Mouse (Mus musculus): Measurements from ENCODE around the gene Plpp4.
A peak's percentile ranks its signal among the peaks of the same experiment; 100 is the strongest.

Plpp4 gene

GRCm38 (mm10) chr7:129256621-129257373, at the start of gene Plpp4:
Gene Plpp4 (plus strand): TSS chr7:129257031.
- peak; percentile 25 to 38 for DNase-seq (ENCODE audit: low spot score in 2 of 2)

GRCm38 (mm10) chr7:129215926-129216543, 40.8 kb upstream of the Plpp4 start:
- DNase-seq (ENCODE audit: low spot score in 2 of 2) = no peak

- DNase-seq (ENCODE audit: low spot score in 2 of 2) = no peak
These were observed 40.2 kb upstream of the Plpp4 start for GRCm38 (mm10) chr7:129216547-129217195.

- no peak for DNase-seq (ENCODE audit: low spot score in 2 of 2)
These were observed 35.9 kb upstream of the Plpp4 start for GRCm38 (mm10) chr7:129220948-129221347.

GRCm38 (mm10) chr7:129221649-129222048, 35.2 kb upstream of the Plpp4 start:
- DNase-seq (ENCODE audit: low spot score in 2 of 2) = no peak

- DNase-seq (ENCODE audit: low spot score in 2 of 2) = no peak
These were observed 21.4 kb upstream of the Plpp4 start for GRCm38 (mm10) chr7:129235410-129235809.

GRCm38 (mm10) chr7:129235995-129236394, 20.8 kb upstream of the Plpp4 start:
- DNase-seq (ENCODE audit: low spot score in 2 of 2) = no peak

- DNase-seq (ENCODE audit: low spot score in 2 of 2) = no peak
These were observed 5.8 kb upstream of the Plpp4 start for GRCm38 (mm10) chr7:129250981-129251380.

GRCm38 (mm10) chr7:129253406-129253805, 3.4 kb upstream of the Plpp4 start:
- no peak for DNase-seq (ENCODE audit: low spot score in 2 of 2)

- DNase-seq (ENCODE audit: low spot score in 2 of 2) = no peak
These were observed 2.7 kb upstream of the Plpp4 start for GRCm38 (mm10) chr7:129254126-129254525.

GRCm38 (mm10) chr7:129255406-129255805, 1.4 kb upstream of the Plpp4 start:
- no peak for DNase-seq (ENCODE audit: low spot score in 2 of 2)

- DNase-seq (ENCODE audit: low spot score in 2 of 2) = no peak
These were observed 665 bp downstream of the Plpp4 start for GRCm38 (mm10) chr7:129257374-129258018.

GRCm38 (mm10) chr7:129258331-129258730, 1.5 kb downstream of the Plpp4 start:
- DNase-seq (ENCODE audit: low spot score in 2 of 2) = no peak

GRCm38 (mm10) chr7:129259195-129259594, 2.4 kb downstream of the Plpp4 start:
- no peak for DNase-seq (ENCODE audit: low spot score in 2 of 2)

- DNase-seq (ENCODE audit: low spot score in 2 of 2) = no peak
These were observed 17.0 kb downstream of the Plpp4 start for GRCm38 (mm10) chr7:129273867-129274266.

GRCm38 (mm10) chr7:129274726-129275125, 17.9 kb downstream of the Plpp4 start:
- DNase-seq (ENCODE audit: low spot score in 2 of 2) = no peak

- DNase-seq (ENCODE audit: low spot score in 2 of 2) = no peak
These were observed 20.9 kb downstream of the Plpp4 start for GRCm38 (mm10) chr7:129277751-129278150.

GRCm38 (mm10) chr7:129278801-129279200, 22.0 kb downstream of the Plpp4 start:
- DNase-seq (ENCODE audit: low spot score in 2 of 2) = no peak

GRCm38 (mm10) chr7:129279261-129279660, 22.4 kb downstream of the Plpp4 start:
- no peak for DNase-seq (ENCODE audit: low spot score in 2 of 2)

- no peak for DNase-seq (ENCODE audit: low spot score in 2 of 2)
These were observed 25.1 kb downstream of the Plpp4 start for GRCm38 (mm10) chr7:129281966-129282365.

- no peak for DNase-seq (ENCODE audit: low spot score in 2 of 2)
These were observed 28.5 kb downstream of the Plpp4 start for GRCm38 (mm10) chr7:129285186-129285868.

- no peak for DNase-seq (ENCODE audit: low spot score in 2 of 2)
These were observed 36.4 kb downstream of the Plpp4 start for GRCm38 (mm10) chr7:129293211-129293610.

Measured in frontal cortex, postnatal 25 days (tissue).